Mouse (Mus musculus): ENCODE measurements at regions not wholly inside any gene's neighbourhood (a gene's known extent, or its start where the extent isn't known, plus 50 kb on each side); places are given as distances from the start of the nearest gene placed in this dataset.

- H3K4me3 ChIP-seq, result no peak overlapping the region
Observed at GRCm38 (mm10) chr11:114536616-114537493, 131.5 kb upstream of the Rpl38 start.

DNA sequence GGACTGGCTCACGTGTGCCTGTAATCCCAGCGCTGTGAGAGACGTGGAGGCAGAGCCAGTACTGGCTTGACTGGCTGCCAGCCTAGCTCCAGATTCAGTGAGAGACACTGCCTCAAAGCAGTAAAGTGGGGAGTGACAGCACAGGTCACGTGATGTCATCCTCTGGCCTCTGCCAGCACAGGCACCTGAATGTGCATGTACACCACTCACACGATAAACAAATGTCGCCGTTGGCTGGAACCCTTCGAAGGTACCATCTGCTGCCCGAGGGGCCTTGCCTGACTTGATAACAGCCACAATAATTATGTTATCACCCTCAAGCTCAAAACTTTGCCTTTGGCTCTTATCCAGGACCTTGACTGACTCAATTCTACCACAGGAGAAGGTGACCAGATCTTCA, 132.4 kb upstream of the Rpl38 start:
- TF ChIP-seq CTCF (conservative IDR thresholded peaks at IDR 0.05), result no peak
- no peak overlapping the region for H3K4me3 ChIP-seq
- no peak for DNase-seq (ENCODE audit: low spot score in 2 of 2)
- no peak overlapping the region for H3K27ac ChIP-seq

More at GRCm38 (mm10) chr11:114536616-114537493, 131.5 kb upstream of the Rpl38 start:
- DNase-seq (ENCODE audit: low spot score in 2 of 2), result peak; percentile 19 to 42
- no peak for TF ChIP-seq CTCF (conservative IDR thresholded peaks at IDR 0.05)
- H3K27ac ChIP-seq, result peak overlapping the region; percentile 43; the same call in 1 of the 2 replicates

GRCm38 (mm10) chr11:114534436-114534835, 133.9 kb upstream of the Rpl38 start:
- no peak for TF ChIP-seq CTCF (conservative IDR thresholded peaks at IDR 0.05)
- peak; percentile 40 to 41 for DNase-seq (ENCODE audit: low spot score in 2 of 2)

DNA sequence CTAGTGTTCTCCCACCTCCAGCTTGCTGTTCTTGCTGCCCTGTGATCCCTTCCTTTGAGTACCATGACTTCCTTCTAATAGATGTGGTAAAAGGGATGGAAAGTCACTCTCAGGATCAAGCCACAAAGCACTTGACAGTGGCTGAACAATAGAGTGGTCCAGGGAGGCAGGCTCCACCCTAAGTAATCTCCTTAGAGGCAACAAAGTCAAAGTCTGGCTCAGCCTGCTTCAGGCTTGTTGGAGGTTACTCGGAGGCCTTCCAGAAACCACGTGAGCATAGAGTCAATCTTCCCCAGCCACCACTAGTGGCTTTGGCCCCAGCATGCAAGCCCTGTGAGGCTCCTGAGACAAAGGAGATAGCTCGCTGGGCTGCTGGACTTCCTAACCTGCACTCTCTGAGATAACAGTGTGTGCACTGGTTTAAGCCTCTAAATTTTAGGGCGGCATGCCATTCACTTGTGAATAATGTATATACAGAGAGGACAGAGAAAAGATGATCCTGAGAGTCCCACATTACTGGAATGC, 137.0 kb upstream of the Rpl38 start:
- H3K27ac ChIP-seq, result no peak overlapping the region
- DNase-seq (ENCODE audit: low spot score in 2 of 2), result no peak
- no peak overlapping the region for H3K4me3 ChIP-seq

More at GRCm38 (mm10) chr11:114534436-114534835, 133.9 kb upstream of the Rpl38 start:
- Histone ChIP-seq H3K4me3 (no peak overlapping the region), H3K27ac (peak overlapping the region; percentile 70)

GRCm38 (mm10) chr11:114528937-114529772, 139.2 kb upstream of the Rpl38 start:
- no peak for TF ChIP-seq CTCF (conservative IDR thresholded peaks at IDR 0.05)
- Histone ChIP-seq H3K4me3 (no peak overlapping the region), H3K27ac (no peak overlapping the region)
- DNase-seq (ENCODE audit: low spot score in 2 of 2), result no peak

More for the DNA sequence above, 137.0 kb upstream of the Rpl38 start:
- TF ChIP-seq CTCF (conservative IDR thresholded peaks at IDR 0.05), result no peak

- Histone ChIP-seq H3K4me3 (no peak overlapping the region), H3K27ac (no peak overlapping the region)
- peak; percentile 89 for TF ChIP-seq CTCF (conservative IDR thresholded peaks at IDR 0.05)
- DNase-seq (ENCODE audit: low spot score in 2 of 2), result peak; percentile 60 to 85
Observed at GRCm38 (mm10) chr11:114523444-114524238, 144.7 kb upstream of the Rpl38 start.

DNA sequence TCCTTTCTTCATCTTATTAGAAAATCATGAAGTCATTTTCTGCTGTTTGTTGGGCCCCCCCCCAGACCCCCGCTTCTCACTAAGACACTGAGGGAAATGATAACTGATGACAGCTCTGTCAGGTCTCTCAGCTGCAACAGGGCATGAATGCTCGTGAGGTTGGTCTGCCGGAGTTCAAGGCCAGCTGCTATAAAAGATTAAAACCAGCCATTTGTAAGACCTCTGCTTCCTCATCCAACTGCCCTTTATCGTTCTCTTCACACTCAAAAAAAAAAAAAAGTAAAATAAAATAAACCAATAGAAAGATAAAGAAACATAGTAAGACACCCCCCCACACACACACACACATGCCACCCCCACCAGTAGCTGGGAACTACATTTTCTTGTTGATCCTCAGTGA, 153.0 kb upstream of the Rpl38 start:
- DNase-seq (ENCODE audit: low spot score in 2 of 2), result no peak
- Histone ChIP-seq H3K4me3 (no peak overlapping the region), H3K27ac (no peak overlapping the region)
- TF ChIP-seq CTCF (conservative IDR thresholded peaks at IDR 0.05), result no peak

DNA sequence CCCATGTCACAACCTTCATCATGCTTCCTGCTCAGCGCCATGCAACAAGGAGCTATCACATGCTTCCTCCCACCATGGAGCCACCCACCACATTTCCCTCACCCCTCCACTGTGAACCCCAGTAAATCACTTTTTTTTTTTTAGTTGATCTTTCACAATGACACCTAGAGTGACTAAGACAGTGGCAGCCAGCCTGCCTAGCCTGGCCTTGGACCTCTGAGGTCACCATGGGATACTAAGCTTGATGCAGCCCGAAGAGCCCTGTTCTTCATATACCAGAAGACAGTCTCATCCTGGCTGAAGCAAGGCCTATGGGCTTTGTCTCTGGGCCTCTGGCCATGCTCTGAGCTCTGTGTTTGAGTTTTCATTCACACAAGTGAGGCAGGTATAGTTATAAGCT, 154.2 kb upstream of the Rpl38 start:
- no peak for DNase-seq (ENCODE audit: low spot score in 2 of 2)
- Histone ChIP-seq H3K27ac (no peak overlapping the region), H3K4me3 (no peak overlapping the region)
- no peak for TF ChIP-seq CTCF (conservative IDR thresholded peaks at IDR 0.05)

DNA sequence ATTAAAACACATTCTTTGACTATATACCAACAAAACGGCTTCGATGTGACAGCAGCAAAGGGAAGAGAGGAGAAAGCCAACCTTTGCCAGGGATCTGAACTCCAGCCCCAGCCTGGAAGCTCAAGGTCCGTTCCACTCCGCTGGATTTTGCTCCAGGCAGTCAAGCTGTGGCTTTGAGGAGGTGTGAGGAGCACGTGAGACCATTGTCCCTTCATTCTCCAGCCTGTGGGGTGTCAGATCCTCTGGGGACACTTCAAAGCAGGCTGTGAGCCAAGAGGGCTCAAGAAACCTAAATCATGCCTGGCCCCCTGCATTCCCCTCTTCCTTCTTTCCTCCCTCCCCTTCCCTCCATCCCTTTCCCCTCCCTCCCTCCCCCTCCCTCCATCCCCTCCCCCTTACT, 154.9 kb upstream of the Rpl38 start:
- Histone ChIP-seq H3K27ac (no peak overlapping the region), H3K4me3 (no peak overlapping the region)
- no peak for DNase-seq (ENCODE audit: low spot score in 2 of 2)
- no peak for TF ChIP-seq CTCF (conservative IDR thresholded peaks at IDR 0.05)

DNA sequence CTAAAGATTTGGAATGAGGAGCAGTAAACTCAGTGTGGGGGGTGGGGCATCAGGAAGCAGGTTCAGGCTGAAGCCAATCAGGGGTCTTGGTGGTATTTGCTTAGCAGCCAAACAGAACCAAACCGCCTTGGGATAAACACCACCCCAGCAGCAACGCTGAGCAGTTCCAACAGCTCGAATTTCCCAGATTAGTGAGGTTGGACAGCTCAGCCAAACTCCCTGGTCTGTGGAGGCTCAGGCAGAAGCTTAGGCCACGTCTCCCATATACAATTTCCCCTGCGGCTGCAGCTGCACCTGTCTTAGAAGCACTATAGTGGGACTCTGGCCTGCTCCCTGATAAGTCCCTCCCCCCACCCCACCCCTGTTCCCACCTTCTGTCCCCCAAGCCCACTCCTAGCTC, 156.3 kb upstream of the Rpl38 start:
- no peak overlapping the region for H3K27ac ChIP-seq
- no peak overlapping the region for H3K4me3 ChIP-seq
- no peak for TF ChIP-seq CTCF (conservative IDR thresholded peaks at IDR 0.05)
- DNase-seq (ENCODE audit: low spot score in 2 of 2), result no peak

DNA sequence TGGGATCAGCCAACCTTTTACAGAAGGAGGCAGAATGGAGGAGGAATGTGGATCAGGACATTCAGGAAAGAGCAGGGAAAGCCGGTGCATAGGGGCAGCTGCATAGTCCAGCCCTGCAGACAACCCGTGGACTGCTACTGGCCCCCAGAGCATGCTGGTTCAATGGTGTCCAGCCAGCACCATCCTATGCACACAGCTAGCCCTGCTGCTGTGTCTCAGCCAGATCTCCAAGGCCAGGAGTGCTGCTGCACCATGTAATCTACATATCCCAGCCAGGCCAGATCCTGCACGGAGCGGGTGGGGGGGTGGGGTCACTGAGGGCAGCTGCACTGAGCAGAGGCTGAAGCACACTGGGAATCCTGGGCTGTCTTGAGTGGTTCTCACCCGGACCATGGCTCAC, 165.8 kb upstream of the Rpl38 start:
- no peak for DNase-seq (ENCODE audit: low spot score in 2 of 2)
- no peak for TF ChIP-seq CTCF (conservative IDR thresholded peaks at IDR 0.05)
- no peak overlapping the region for H3K4me3 ChIP-seq
- 0 out of 2 replicates have a peak overlapping the region, but pooled peaks have one; percentile 36 for H3K27ac ChIP-seq

- DNase-seq (ENCODE audit: low spot score in 2 of 2), result peak in 1 of 2 experiments; percentile 42
- no peak overlapping the region for H3K4me3 ChIP-seq
- TF ChIP-seq CTCF (conservative IDR thresholded peaks at IDR 0.05), result no peak
- H3K27ac ChIP-seq, result 0 out of 2 replicates have a peak overlapping the region, but pooled peaks have one; percentile 36
Observed at GRCm38 (mm10) chr11:114501869-114502540, 166.3 kb upstream of the Rpl38 start.
